Mouse (Mus musculus): ENCODE measurements around the gene Scly.

GRCm38 (mm10) chr1:91367295-91367694 lies 69.2 kb downstream of the Scly start:
- no peak for TF ChIP-seq CTCF (IDR thresholded peaks at IDR 0.05; ENCODE audit: low read depth)
- TF ChIP-seq EP300 (IDR thresholded peaks at IDR 0.05; ENCODE audit: low read depth), result no peak

All from heart, postnatal 0 days (tissue).